Mouse (Mus musculus) lung, postnatal 0 days (tissue): ENCODE results near the gene Angptl8. TPM values are rescaled to one million over a fixed set of nuclear protein-coding genes. Genes with fewer than 3 reads are reported as not detected.

Experiments
- ATAC-seq: fragments of 200-750 bp; cut with Nextera tagmentation; 2 replicates; pipeline ENCODE4 v1.8.0; 2017; ENCODE audit warnings: moderate library complexity
- DNase-seq: peaks from one replicate; pipeline ENCODE4 v3.0.0-alpha.2; 2016; ENCODE audit warnings: low spot score
- H3K27ac ChIP-seq: fragments of 300-500 bp; sonication (generic); 2 replicates; pipeline ENCODE4 v1.5.1; 2014; ENCODE audit warnings: antibody characterized with exemption, mild to moderate bottlenecking, low read length, mixed read lengths
- H3K27me3 ChIP-seq: fragments of 300-500 bp; sonication (generic); replicated peaks from 2 replicates; pipeline ENCODE4 v1.6.1; 2014; ENCODE audit warnings: low read length, mixed read lengths; ENCODE audit not compliant: insufficient read depth
- H3K36me3 ChIP-seq: fragments of 300-500 bp; sonication (generic); 2 replicates; pipeline ENCODE4 v1.6.1; 2014; ENCODE audit warnings: low read length, mixed read lengths; ENCODE audit not compliant: insufficient read depth
- H3K4me1 ChIP-seq: fragments of 300-500 bp; sonication (generic); 2 replicates; pipeline ENCODE4 v1.6.1; 2014; ENCODE audit warnings: antibody characterized with exemption, low read depth, low read length, mixed read lengths; ENCODE audit not compliant: insufficient read depth
- H3K4me2 ChIP-seq: fragments of 300-500 bp; sonication (generic); replicated peaks from 2 replicates; pipeline ENCODE4 v1.6.1; 2014; ENCODE audit warnings: low read depth, mild to moderate bottlenecking, low read length, moderate library complexity, mixed read lengths
- H3K4me3 ChIP-seq: fragments of 300-500 bp; sonication (generic); 2 replicates; pipeline ENCODE4 v1.5.1; 2014; ENCODE audit warnings: low read depth, low read length
- H3K9ac ChIP-seq: fragments of 300-500 bp; sonication (generic); replicated peaks from 2 replicates; pipeline ENCODE4 v1.6.1; 2014; ENCODE audit warnings: low read depth, mild to moderate bottlenecking
- H3K9me3 ChIP-seq: fragments of 300-500 bp; sonication (generic); 2 replicates; pipeline ENCODE4 v1.6.1; 2016; ENCODE audit warnings: low read length, mixed read lengths
- CTCF ChIP-seq: IDR thresholded peaks from 2 replicates; pipeline ENCODE4 v1.5.1; 2016; ENCODE audit warnings: antibody characterized with exemption, mild to moderate bottlenecking
- EP300 ChIP-seq: IDR thresholded peaks from 2 replicates; pipeline ENCODE4 v1.6.1; 2016; ENCODE audit warnings: antibody characterized with exemption, mild to moderate bottlenecking, control low read depth
- WGBS: fragments of 180-500 bp; shearing (Covaris S2); extraction: QIAGEN DNeasy Blood & Tissue Kit; methylation state at CpG from one replicate; pipeline ENCODE4 v1.1.7; 2014; 5-methylcytosine and 5-hydroxymethylcytosine counted together
- polyA plus RNA-seq: library from polyadenylated mRNA; unstranded; fragments of >200 nt; fragmentation: Nextera tagmentation; extraction: Ambion mirVana; gene quantifications from 2 replicates; pipeline ENCODE4 v1.2.1, GENCODE M21; 2015

Angptl8 gene
- polyA plus RNA-seq, 1 experiment from 2014 or later, result 7.4 TPM

DNA sequence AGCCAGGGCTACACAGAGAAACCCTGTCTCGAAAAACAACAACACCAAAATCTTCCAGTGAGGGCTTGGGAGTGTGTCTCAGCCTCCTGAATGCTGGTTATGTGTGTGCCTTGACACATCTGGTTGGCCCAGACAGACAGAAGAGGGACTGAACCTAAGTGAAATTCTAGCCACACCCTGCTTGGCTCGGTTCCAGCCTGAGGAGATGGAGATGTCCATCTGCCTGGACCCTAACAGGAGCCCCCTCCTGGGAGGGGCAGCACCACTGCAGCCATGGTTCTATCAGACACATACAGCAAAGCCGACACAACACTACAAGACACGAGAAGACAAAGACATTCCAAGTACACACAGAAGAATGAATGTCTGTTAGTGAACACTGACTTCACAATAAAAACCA lies 17.2 kb upstream of the Angptl8 start:
- H3K4me2 ChIP-seq, result no peak overlapping the region
- no peak overlapping the region for H3K27ac ChIP-seq
- TF ChIP-seq CTCF, result no peak
- TF ChIP-seq EP300, result no peak
- DNase-seq (no peak), ATAC-seq (no peak)
- H3K36me3 ChIP-seq, result peaks cover 33% of the 10 kb centered on the region
- 86% methylated on average over 4 of the region's 4 CpGs for WGBS
- no peak overlapping the region for H3K9ac ChIP-seq
- no peaks in the 10 kb centered on the region for H3K27me3 ChIP-seq
- no peaks in the 10 kb centered on the region for H3K4me1 ChIP-seq
- no peaks in the 10 kb centered on the region for H3K9me3 ChIP-seq
- no peak overlapping the region for H3K4me3 ChIP-seq

DNA sequence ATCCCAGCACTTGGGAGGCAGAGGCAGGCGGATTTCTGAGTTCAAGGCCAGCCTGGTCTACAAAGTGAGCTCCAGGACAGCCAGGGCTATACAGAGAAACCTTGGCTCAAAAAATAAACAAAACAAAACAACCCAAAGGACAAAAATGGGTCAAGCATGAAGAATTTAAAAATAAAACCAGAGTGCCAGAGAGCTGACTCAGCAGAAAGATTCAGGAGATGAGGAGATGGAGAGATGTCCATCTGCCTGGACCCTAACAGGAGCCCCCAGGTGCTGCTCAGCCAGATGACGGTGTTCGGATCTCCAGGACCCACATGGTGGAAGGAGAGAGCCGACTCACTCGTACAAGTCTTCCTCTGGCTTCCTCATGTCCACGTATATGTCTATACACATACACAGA lies 16.7 kb upstream of the Angptl8 start:
- no peak for ATAC-seq
- H3K27me3 ChIP-seq, result no peaks in the 10 kb centered on the region
- no peak overlapping the region for H3K27ac ChIP-seq
- H3K36me3 ChIP-seq, result peaks cover 29% of the 10 kb centered on the region
- H3K4me2 ChIP-seq, result no peak overlapping the region
- DNase-seq, result no peak
- no peak overlapping the region for H3K4me3 ChIP-seq
- no peaks in the 10 kb centered on the region for H3K9me3 ChIP-seq
- H3K9ac ChIP-seq, result no peak overlapping the region
- no peaks in the 10 kb centered on the region for H3K4me1 ChIP-seq
- TF ChIP-seq CTCF, result no peak
- TF ChIP-seq EP300, result no peak
- 94% methylated on average over 6 of the region's 6 CpGs for WGBS

- H3K36me3 ChIP-seq, result peaks cover 28% of the 10 kb centered on the region
- H3K27me3 ChIP-seq, result no peaks in the 10 kb centered on the region
- H3K4me2 ChIP-seq, result no peak overlapping the region
- TF ChIP-seq EP300 (no peak), CTCF (no peak)
- WGBS, result 89% methylated on average over 2 of the region's 2 CpGs
- no peak overlapping the region for H3K4me3 ChIP-seq
- H3K9me3 ChIP-seq, result no peaks in the 10 kb centered on the region
- no peak overlapping the region for H3K27ac ChIP-seq
- H3K9ac ChIP-seq, result no peak overlapping the region
- no peaks in the 10 kb centered on the region for H3K4me1 ChIP-seq
- DNase-seq (no peak), ATAC-seq (no peak)
Measured at GRCm38 (mm10) chr9:21819181-21819729, 16.1 kb upstream of the Angptl8 start.

- Histone ChIP-seq H3K9me3 (no peaks in the 10 kb centered on the region), H3K4me2 (no peak overlapping the region), H3K4me3 (no peak overlapping the region), H3K4me1 (no peaks in the 10 kb centered on the region), H3K27ac (no peak overlapping the region), H3K36me3 (peaks cover 23% of the 10 kb centered on the region), H3K27me3 (no peaks in the 10 kb centered on the region), H3K9ac (no peak overlapping the region)
- no peak for ATAC-seq
- 79% methylated on average over 12 of the region's 12 CpGs for WGBS
- DNase-seq, result no peak
- no peak for TF ChIP-seq CTCF
- TF ChIP-seq EP300, result no peak
Measured at GRCm38 (mm10) chr9:21820183-21820582, 15.1 kb upstream of the Angptl8 start.

GRCm38 (mm10) chr9:21822686-21823085 lies 12.6 kb upstream of the Angptl8 start:
- no peak overlapping the region for H3K27ac ChIP-seq
- no peaks in the 10 kb centered on the region for H3K4me1 ChIP-seq
- peaks cover 7% of the 10 kb centered on the region; the same call in 1 of the 2 replicates for H3K36me3 ChIP-seq
- H3K4me3 ChIP-seq, result no peak overlapping the region
- H3K9ac ChIP-seq, result no peak overlapping the region
- WGBS, result 87% methylated on average over 6 of the region's 6 CpGs
- H3K4me2 ChIP-seq, result no peak overlapping the region
- ATAC-seq (no peak), DNase-seq (no peak)
- H3K9me3 ChIP-seq, result no peaks in the 10 kb centered on the region
- H3K27me3 ChIP-seq, result no peaks in the 10 kb centered on the region
- no peak for TF ChIP-seq EP300
- no peak for TF ChIP-seq CTCF

DNA sequence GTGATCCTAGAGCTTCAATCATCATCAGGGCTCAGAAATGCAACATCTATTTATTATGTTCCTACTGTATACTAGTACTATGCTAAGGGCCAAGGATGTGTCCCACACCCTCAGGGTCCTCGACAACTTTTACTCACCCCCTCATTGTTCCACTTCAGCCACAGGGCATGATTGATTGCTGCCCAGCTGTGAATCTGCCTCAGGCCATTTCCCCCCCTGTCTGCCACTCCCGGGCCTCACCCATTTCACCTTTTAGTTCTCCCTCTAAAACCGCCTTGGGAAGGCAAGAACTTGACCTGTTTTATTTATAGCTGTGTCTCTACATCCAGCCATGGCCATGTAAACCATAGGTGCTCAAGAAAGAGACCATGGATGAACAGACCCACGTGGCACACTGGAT lies 11.4 kb upstream of the Angptl8 start:
- Histone ChIP-seq H3K9me3 (no peaks in the 10 kb centered on the region), H3K4me3 (no peak overlapping the region), H3K36me3 (peaks cover 10% of the 10 kb centered on the region), H3K4me2 (no peak overlapping the region), H3K27me3 (no peaks in the 10 kb centered on the region), H3K4me1 (no peaks in the 10 kb centered on the region), H3K9ac (no peak overlapping the region), H3K27ac (no peak overlapping the region)
- ATAC-seq (no peak), DNase-seq (no peak)
- no peak for TF ChIP-seq CTCF
- no peak for TF ChIP-seq EP300
- WGBS, result 61% methylated on average over 4 of the region's 4 CpGs

DNA sequence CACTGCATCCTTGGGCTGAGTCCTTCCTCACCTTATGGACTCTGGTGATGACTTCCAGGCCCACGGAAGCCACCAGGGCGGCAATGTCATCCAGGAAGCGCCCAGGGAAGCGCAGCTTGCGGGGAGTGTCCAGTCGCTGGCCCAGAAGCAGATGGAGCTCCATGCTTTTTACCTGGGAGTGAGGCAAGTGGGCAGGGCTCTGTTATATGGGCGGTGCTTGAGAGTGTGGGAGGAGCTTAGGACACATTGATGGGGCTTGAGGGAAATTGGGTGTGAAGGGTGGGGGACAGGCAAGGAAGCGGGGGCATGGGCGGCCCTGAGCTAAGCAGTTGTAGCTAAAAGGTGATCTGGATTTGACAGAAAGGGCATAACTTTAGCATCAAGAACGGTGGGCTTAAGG lies 10.9 kb upstream of the Angptl8 start:
- H3K27me3 ChIP-seq, result no peaks in the 10 kb centered on the region
- ATAC-seq (no peak), DNase-seq (no peak)
- H3K27ac ChIP-seq, result no peak overlapping the region
- TF ChIP-seq CTCF, result no peak
- no peak for TF ChIP-seq EP300
- H3K4me1 ChIP-seq, result no peaks in the 10 kb centered on the region
- H3K4me2 ChIP-seq, result no peak overlapping the region
- peaks cover 11% of the 10 kb centered on the region for H3K36me3 ChIP-seq
- 71% methylated on average over 10 of the region's 10 CpGs for WGBS
- H3K9me3 ChIP-seq, result no peaks in the 10 kb centered on the region
- H3K4me3 ChIP-seq, result no peak overlapping the region
- H3K9ac ChIP-seq, result no peak overlapping the region
